Mouse (Mus musculus) brain, embryonic 14.5 days (tissue): Measurements from ENCODE around the gene Cecr2.

Experiments used
- CTCF ChIP-seq: fragments of 200-500 bp; IDR thresholded peaks from 2 replicates; pipeline ENCODE4 v1.5.1; 2012; ENCODE audit warnings: inconsistent platforms, mild to moderate bottlenecking, moderate library complexity, borderline replicate concordance; ENCODE audit not compliant: insufficient read depth, insufficient read length; ENCODE audit errors: extremely low read depth
- POLR2A ChIP-seq: fragments of 200-500 bp; IDR thresholded peaks from 2 replicates; pipeline ENCODE4 v1.6.1; 2012; ENCODE audit warnings: mild to moderate bottlenecking, inconsistent platforms, borderline replicate concordance; ENCODE audit not compliant: poor library complexity, insufficient read depth, insufficient read length, severe bottlenecking; ENCODE audit errors: extremely low read depth

- TF ChIP-seq POLR2A (no peak), CTCF (no peak)
Measured at GRCm38 (mm10) chr6:120648205-120648604, 18.0 kb upstream of the Cecr2 start.
